Mouse (Mus musculus) brain, embryonic 14.5 days (tissue): ENCODE data around the gene 5730409E04Rik.

Source experiments
- CTCF ChIP-seq: fragments of 200-500 bp; IDR thresholded peaks from 2 replicates; pipeline ENCODE4 v1.5.1; 2012; ENCODE audit warnings: inconsistent platforms, mild to moderate bottlenecking, moderate library complexity, borderline replicate concordance; ENCODE audit not compliant: insufficient read depth, insufficient read length; ENCODE audit errors: extremely low read depth
- POLR2A ChIP-seq: fragments of 200-500 bp; IDR thresholded peaks from 2 replicates; pipeline ENCODE4 v1.6.1; 2012; ENCODE audit warnings: mild to moderate bottlenecking, inconsistent platforms, borderline replicate concordance; ENCODE audit not compliant: poor library complexity, insufficient read depth, insufficient read length, severe bottlenecking; ENCODE audit errors: extremely low read depth

DNA sequence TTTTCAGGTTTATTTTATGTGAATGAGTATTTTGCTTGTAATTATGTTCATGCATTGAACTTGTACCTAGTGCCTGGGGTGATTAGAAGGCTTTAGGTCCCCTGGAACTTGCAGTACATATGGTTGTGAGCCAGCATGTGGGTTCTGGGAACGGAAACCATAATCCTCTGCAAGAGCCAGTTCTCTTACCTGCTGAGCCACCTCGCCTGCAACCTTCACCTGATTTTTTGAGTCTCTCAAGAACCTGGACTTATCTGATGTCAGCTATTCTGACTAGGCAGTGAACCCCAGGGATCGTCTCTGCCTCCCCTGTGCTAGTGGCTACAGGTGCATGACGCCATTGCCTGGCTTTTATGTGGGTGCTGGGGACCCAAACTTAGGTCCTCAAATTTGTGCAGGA is 3.9 kb upstream of the 5730409E04Rik start:
- TF ChIP-seq POLR2A (no peak), CTCF (no peak)
